Mouse (Mus musculus) hindlimb bud, embryonic 11.5 days (tissue): ENCODE results near the gene Pde4d.
A peak's percentile ranks its signal among the peaks of the same experiment; 100 is the strongest.

Experiments used
- DNase-seq: peaks from one replicate; pipeline ENCODE4 v3.0.0-alpha.2; 2012; ENCODE audit warnings: low read depth, low spot score; ENCODE audit errors: extremely low spot score

The Pde4d gene

GRCm38 (mm10) chr13:108489825-108490224 lies 40.1 kb downstream of the Pde4d start:
- no peak for DNase-seq

GRCm38 (mm10) chr13:108490872-108491271 lies 41.1 kb downstream of the Pde4d start:
- no peak for DNase-seq

- DNase-seq: no peak
Measured at GRCm38 (mm10) chr13:108492886-108493285, 43.1 kb downstream of the Pde4d start.

- no peak for DNase-seq
Measured at GRCm38 (mm10) chr13:108494365-108494764, 44.6 kb downstream of the Pde4d start.

- no peak for DNase-seq
Measured at GRCm38 (mm10) chr13:108497768-108498167, 48.0 kb downstream of the Pde4d start.

GRCm38 (mm10) chr13:108498247-108498743 lies 48.5 kb downstream of the Pde4d start:
- no peak for DNase-seq

- no peak for DNase-seq
Measured at GRCm38 (mm10) chr13:108498773-108499313, 49.1 kb downstream of the Pde4d start.

- DNase-seq: no peak
Measured at GRCm38 (mm10) chr13:108501386-108501785, 51.6 kb downstream of the Pde4d start.

GRCm38 (mm10) chr13:108524548-108524947 lies 74.8 kb downstream of the Pde4d start:
- DNase-seq: no peak

- no peak for DNase-seq
Measured at GRCm38 (mm10) chr13:108524969-108525368, 75.2 kb downstream of the Pde4d start.

GRCm38 (mm10) chr13:108526258-108527007 lies 76.7 kb downstream of the Pde4d start:
- DNase-seq: no peak

- DNase-seq: no peak
Measured at GRCm38 (mm10) chr13:108527090-108527770, 77.5 kb downstream of the Pde4d start.

GRCm38 (mm10) chr13:108528343-108528742 lies 78.6 kb downstream of the Pde4d start:
- DNase-seq: no peak

GRCm38 (mm10) chr13:108532875-108533274 lies 83.1 kb downstream of the Pde4d start:
- no peak for DNase-seq

- no peak for DNase-seq
Measured at GRCm38 (mm10) chr13:108536436-108536835, 86.7 kb downstream of the Pde4d start.

- DNase-seq: no peak
Measured at GRCm38 (mm10) chr13:108536951-108537350, 87.2 kb downstream of the Pde4d start.

- DNase-seq: peak; percentile 57
Measured at GRCm38 (mm10) chr13:108538760-108539369, 89.1 kb downstream of the Pde4d start.

GRCm38 (mm10) chr13:108541488-108541887 lies 91.7 kb downstream of the Pde4d start:
- DNase-seq: no peak

- DNase-seq: no peak
Measured at GRCm38 (mm10) chr13:108542342-108542761, 92.6 kb downstream of the Pde4d start.

- DNase-seq: no peak
Measured at GRCm38 (mm10) chr13:108552288-108552687, 102.5 kb downstream of the Pde4d start.

GRCm38 (mm10) chr13:108552995-108553394 lies 103.2 kb downstream of the Pde4d start:
- DNase-seq: no peak
